Mouse (Mus musculus) neural tube, embryonic 13.5 days (tissue): ENCODE results near the gene Fkbp9. TPM values are rescaled to one million over a fixed set of nuclear protein-coding genes. Genes with fewer than 3 reads are reported as not detected.
A peak's percentile ranks its signal among the peaks of the same experiment; 100 is the strongest.

Experiments
- ATAC-seq: fragments of 200-750 bp; cut with Nextera tagmentation; 2 replicates; pipeline ENCODE4 v1.8.0; 2017; ENCODE audit warnings: low read depth, mild to moderate bottlenecking, moderate TSS enrichment, moderate library complexity
- H3K27ac ChIP-seq: fragments of 300-500 bp; sonication (generic); replicated peaks from 2 replicates; pipeline ENCODE4 v1.5.1; 2015; ENCODE audit warnings: moderate library complexity, mild to moderate bottlenecking, inconsistent platforms
- H3K27me3 ChIP-seq: fragments of 300-500 bp; sonication (generic); 2 replicates; pipeline ENCODE4 v1.6.1; 2015; ENCODE audit warnings: mild to moderate bottlenecking, inconsistent platforms
- H3K36me3 ChIP-seq: fragments of 300-500 bp; sonication (generic); 2 replicates; pipeline ENCODE4 v1.6.1; 2015; ENCODE audit warnings: mild to moderate bottlenecking, inconsistent platforms
- H3K4me1 ChIP-seq: fragments of 300-500 bp; sonication (generic); replicated peaks from 2 replicates; pipeline ENCODE4 v1.6.1; 2015; ENCODE audit warnings: inconsistent platforms
- H3K4me2 ChIP-seq: fragments of 300-500 bp; sonication (generic); 2 replicates; pipeline ENCODE4 v1.6.1; 2015; ENCODE audit warnings: inconsistent platforms, mild to moderate bottlenecking, moderate library complexity
- H3K4me3 ChIP-seq: fragments of 300-500 bp; sonication (generic); 2 replicates; pipeline ENCODE4 v1.5.1; 2015; ENCODE audit warnings: mild to moderate bottlenecking, inconsistent platforms
- H3K9ac ChIP-seq: fragments of 300-500 bp; sonication (generic); 2 replicates; pipeline ENCODE4 v1.6.1; 2015; ENCODE audit warnings: moderate library complexity, mild to moderate bottlenecking, inconsistent platforms
- H3K9me3 ChIP-seq: fragments of 300-500 bp; sonication (generic); 2 replicates; pipeline ENCODE4 v1.6.1; 2016; ENCODE audit warnings: inconsistent platforms
- WGBS: fragments of 180-500 bp; shearing (Covaris S2); methylation state at CpG from one replicate; pipeline ENCODE4 v1.1.7; 2015; 5-methylcytosine and 5-hydroxymethylcytosine counted together
- polyA plus RNA-seq: library from polyadenylated mRNA; unstranded; fragments of >200 nt; fragmentation: Nextera tagmentation; extraction: Ambion mirVana; gene quantifications from 2 replicates; pipeline ENCODE4 v1.2.1, GENCODE M21; 2015

The Fkbp9 gene
- polyA plus RNA-seq, 1 experiment from 2014 or later = 48.3 TPM

GRCm38 (mm10) chr6:56910910-56911309, 79.1 kb downstream of the Fkbp9 start:
- Histone ChIP-seq H3K36me3 (no peaks in the 10 kb centered on the region), H3K27me3 (no peaks in the 10 kb centered on the region), H3K9me3 (no peaks in the 10 kb centered on the region), H3K4me3 (no peak overlapping the region), H3K4me2 (no peak overlapping the region), H3K9ac (no peak overlapping the region), H3K27ac (no peak overlapping the region), H3K4me1 (peaks cover 6% of the 10 kb centered on the region; the same call in 1 of the 2 replicates)
- WGBS = 95% methylated on average over 2 of the region's 2 CpGs
- no peak for ATAC-seq

- ATAC-seq = no peak
- Histone ChIP-seq H3K4me3 (no peak overlapping the region), H3K27me3 (no peaks in the 10 kb centered on the region), H3K4me1 (no peaks in the 10 kb centered on the region), H3K27ac (no peak overlapping the region), H3K36me3 (no peaks in the 10 kb centered on the region), H3K9ac (no peak overlapping the region), H3K9me3 (no peaks in the 10 kb centered on the region), H3K4me2 (no peak overlapping the region)
- 62% methylated on average over 2 of the region's 2 CpGs for WGBS
Observed at GRCm38 (mm10) chr6:56913092-56913858, 81.4 kb downstream of the Fkbp9 start.

- 88% methylated on average over 2 of the region's 2 CpGs for WGBS
- Histone ChIP-seq H3K27me3 (no peaks in the 10 kb centered on the region), H3K27ac (no peak overlapping the region), H3K36me3 (no peaks in the 10 kb centered on the region), H3K4me1 (no peaks in the 10 kb centered on the region; the same call in 1 of the 2 replicates), H3K4me3 (no peak overlapping the region), H3K9me3 (no peaks in the 10 kb centered on the region), H3K9ac (no peak overlapping the region), H3K4me2 (no peak overlapping the region)
- no peak for ATAC-seq
Observed at GRCm38 (mm10) chr6:56916279-56916678, 84.4 kb downstream of the Fkbp9 start.

- Histone ChIP-seq H3K9ac (no peak overlapping the region), H3K4me1 (peaks cover 10% of the 10 kb centered on the region), H3K9me3 (no peaks in the 10 kb centered on the region), H3K36me3 (no peaks in the 10 kb centered on the region), H3K4me2 (no peak overlapping the region), H3K27me3 (no peaks in the 10 kb centered on the region), H3K4me3 (no peak overlapping the region), H3K27ac (no peak overlapping the region)
- ATAC-seq = no peak
- 83% methylated on average over 12 of the region's 12 CpGs for WGBS
Observed at GRCm38 (mm10) chr6:56917578-56918368, 85.9 kb downstream of the Fkbp9 start.

GRCm38 (mm10) chr6:56919330-56920044, 87.6 kb downstream of the Fkbp9 start:
- no peak for ATAC-seq

GRCm38 (mm10) chr6:56920222-56921092, 88.6 kb downstream of the Fkbp9 start:
- H3K4me3 ChIP-seq = no peak overlapping the region
- H3K36me3 ChIP-seq = no peaks in the 10 kb centered on the region
- 0 out of 2 replicates have a peak, but pooled peaks cover 3% of the 10 kb centered on the region for H3K9me3 ChIP-seq
- no peak overlapping the region for H3K27ac ChIP-seq
- H3K4me1 ChIP-seq = peaks cover 19% of the 10 kb centered on the region
- H3K27me3 ChIP-seq = 0 out of 2 replicates have a peak, but pooled peaks cover 1% of the 10 kb centered on the region
- no peak overlapping the region for H3K4me2 ChIP-seq
- no peak for ATAC-seq
- WGBS = 87% methylated on average over 12 of the region's 12 CpGs
- no peak overlapping the region for H3K9ac ChIP-seq

More at GRCm38 (mm10) chr6:56919330-56920044, 87.6 kb downstream of the Fkbp9 start:
- no peaks in the 10 kb centered on the region for H3K27me3 ChIP-seq
- H3K27ac ChIP-seq = no peak overlapping the region
- no peak overlapping the region for H3K4me2 ChIP-seq
- H3K9me3 ChIP-seq = no peaks in the 10 kb centered on the region
- no peak overlapping the region for H3K4me3 ChIP-seq
- 95% methylated on average over 7 of the region's 7 CpGs for WGBS
- no peaks in the 10 kb centered on the region for H3K36me3 ChIP-seq
- peaks cover 15% of the 10 kb centered on the region for H3K4me1 ChIP-seq
- H3K9ac ChIP-seq = no peak overlapping the region

- Histone ChIP-seq H3K27ac (peak overlapping the region; percentile 90), H3K36me3 (no peaks in the 10 kb centered on the region), H3K4me1 (peaks cover 19% of the 10 kb centered on the region), H3K9ac (peak overlapping the region; percentile 78), H3K27me3 (0 out of 2 replicates have a peak, but pooled peaks cover 6% of the 10 kb centered on the region), H3K4me2 (peak overlapping the region; percentile 61), H3K4me3 (peak overlapping the region; percentile 70), H3K9me3 (0 out of 2 replicates have a peak, but pooled peaks cover 3% of the 10 kb centered on the region)
- ATAC-seq = no peak; the same call in 1 of the 2 replicates
- under 1% methylated on average over 25 of the region's 25 CpGs for WGBS
Observed at GRCm38 (mm10) chr6:56923331-56923725, 91.5 kb downstream of the Fkbp9 start.

- Histone ChIP-seq H3K4me2 (peak within 1 kb of the TSS; percentile 61), H3K27me3 (0 out of 2 replicates have a peak, but pooled peaks cover 6% of the 10 kb centered on the region), H3K9ac (peak within 1 kb of the TSS; percentile 78), H3K9me3 (0 out of 2 replicates have a peak, but pooled peaks cover 3% of the 10 kb centered on the region), H3K4me1 (peaks cover 19% of the 10 kb centered on the region), H3K4me3 (peak within 1 kb of the TSS; percentile 70), H3K36me3 (no peaks in the 10 kb centered on the region), H3K27ac (peak within 1 kb of the TSS; percentile 90)
- peak; percentile 98 for ATAC-seq
- 3% methylated on average over 64 of the region's 64 CpGs for WGBS
Observed at GRCm38 (mm10) chr6:56923726-56924707, 92.2 kb downstream of the Fkbp9 start, which contains the start of the genes Nt5c3 and Vmn1r4. Gene Nt5c3 (minus strand): TSS chr6:56923932. Gene Vmn1r4 (plus strand): TSS chr6:56924015.
